Mouse (Mus musculus) CH12.LX (cell line): Measurements from ENCODE around the gene Cdk14.

Experiments used
- NRF1 ChIP-seq: IDR thresholded peaks from 2 replicates; pipeline ENCODE4 v1.6.1; 2014; ENCODE audit warnings: low read depth, mild to moderate bottlenecking, inconsistent platforms, low read length, improper control_type of control experiment, moderate library complexity
- POLR2A ChIP-seq: IDR thresholded peaks from 2 replicates; pipeline ENCODE4 v1.6.1; 2011; ENCODE audit warnings: low read depth, mild to moderate bottlenecking, improper control_type of control experiment, low read length
- TCF12 ChIP-seq: IDR thresholded peaks from 2 replicates; pipeline ENCODE4 v1.6.1; 2014; ENCODE audit warnings: low read depth, mild to moderate bottlenecking, inconsistent platforms, low read length, improper control_type of control experiment

GRCm38 (mm10) chr5:4961636-4962035, 458.5 kb downstream of the Cdk14 start:
- no peak for TF ChIP-seq NRF1
- TF ChIP-seq TCF12 = no peak
- no peak for TF ChIP-seq POLR2A
